Mouse (Mus musculus) T-helper 17 cell (primary cell): ENCODE measurements at regions not wholly inside any gene's neighbourhood (a gene's known extent, or its start where the extent isn't known, plus 50 kb on each side); places are given as distances from the start of the nearest gene placed in this dataset.

Experiments
- in situ Hi-C, 2 experiments: fragments of 300-600 bp; cut with MboI, MseI; formaldehyde crosslinking; loops; 1 replicate in 1 of 2; 2 replicates in 1 of 2; pipeline ENCODE4 v1.15.1; 2025; ENCODE audit warnings: high pct_unique_total_duplicates in 2 of 2

DNA sequence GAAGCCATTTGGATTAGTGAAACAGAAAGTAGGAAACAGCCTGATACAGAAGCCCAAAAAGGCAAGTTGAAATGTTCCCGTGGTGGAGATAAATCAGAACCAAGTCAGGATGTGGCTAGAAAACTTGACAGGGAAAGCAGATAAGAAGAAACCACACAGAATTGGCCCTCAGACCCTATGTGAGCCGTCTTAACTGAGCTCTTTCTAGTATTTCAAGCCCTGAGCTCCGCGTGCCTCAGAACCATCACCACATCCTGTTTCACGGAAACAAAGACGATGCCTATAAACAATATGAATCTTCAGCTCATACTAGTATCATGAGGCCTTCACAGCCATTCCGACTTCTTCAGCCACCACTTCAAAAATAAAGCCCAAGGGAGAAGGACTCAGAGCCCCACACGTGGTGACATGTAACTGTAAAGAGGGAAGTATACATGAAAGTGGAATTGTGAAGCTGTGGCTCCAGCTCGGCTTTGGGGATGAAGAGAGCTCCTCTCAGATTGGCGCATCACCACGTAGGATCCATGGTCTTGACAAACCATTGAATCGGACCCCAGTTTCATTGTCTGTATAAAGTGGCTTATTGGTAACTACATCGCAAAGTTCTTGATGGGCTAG, 104.2 kb upstream of the 2610301B20Rik start:
- in situ Hi-C loops, result no loop called here

DNA sequence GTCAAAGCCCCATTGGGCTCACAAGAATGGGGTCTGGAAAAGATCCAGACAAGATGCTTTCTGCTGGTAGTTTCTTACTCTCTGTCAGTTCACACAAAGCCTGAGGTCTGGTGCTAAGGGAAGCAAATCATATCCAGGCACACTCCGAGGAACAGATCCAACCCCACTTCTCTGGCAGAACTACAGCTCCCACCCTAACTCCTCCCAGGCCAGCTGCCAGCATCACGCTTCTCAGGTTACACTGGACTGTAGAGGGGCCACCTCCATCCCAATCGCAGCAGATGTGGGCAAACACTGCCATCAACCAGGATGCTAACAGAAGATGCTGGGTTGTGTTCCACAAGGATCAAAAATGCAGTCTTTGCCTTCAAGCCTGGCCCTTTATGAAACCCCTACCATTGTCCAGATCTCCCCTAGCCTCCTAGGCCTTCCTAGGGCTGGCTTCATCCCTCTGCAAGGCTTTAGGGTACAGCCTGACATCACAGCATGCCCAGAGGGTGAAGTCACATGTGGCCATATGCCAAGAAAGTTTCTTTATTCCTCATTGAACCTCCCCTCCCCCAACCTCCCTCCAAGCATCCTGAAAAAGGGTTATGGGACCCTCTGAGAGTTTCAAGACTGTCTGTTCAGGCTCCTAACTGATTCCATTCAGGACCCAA, 99.6 kb upstream of the 2610301B20Rik start:
- in situ Hi-C loops, result no loop called here

DNA sequence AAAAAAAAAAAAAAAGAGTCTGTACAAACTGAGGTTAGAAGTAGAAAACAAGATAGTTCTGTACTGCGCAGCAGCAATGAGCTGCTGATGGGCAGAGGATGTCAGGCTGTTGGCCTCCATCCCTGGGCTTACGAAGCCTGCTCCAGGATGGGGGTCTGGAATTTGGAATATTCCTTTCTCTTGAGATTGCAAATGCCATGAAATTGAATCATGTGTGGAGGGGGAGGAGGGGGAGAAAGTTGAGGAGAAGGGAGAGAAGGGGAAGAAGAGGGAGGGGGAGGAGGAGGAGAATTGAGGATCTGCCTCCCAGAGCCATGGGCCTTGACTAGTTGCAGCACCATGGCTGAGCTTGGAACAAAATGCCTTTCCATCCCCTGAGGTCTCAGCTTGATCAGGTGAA, 87.6 kb upstream of the 2610301B20Rik start:
- in situ Hi-C loops, result no loop called here

DNA sequence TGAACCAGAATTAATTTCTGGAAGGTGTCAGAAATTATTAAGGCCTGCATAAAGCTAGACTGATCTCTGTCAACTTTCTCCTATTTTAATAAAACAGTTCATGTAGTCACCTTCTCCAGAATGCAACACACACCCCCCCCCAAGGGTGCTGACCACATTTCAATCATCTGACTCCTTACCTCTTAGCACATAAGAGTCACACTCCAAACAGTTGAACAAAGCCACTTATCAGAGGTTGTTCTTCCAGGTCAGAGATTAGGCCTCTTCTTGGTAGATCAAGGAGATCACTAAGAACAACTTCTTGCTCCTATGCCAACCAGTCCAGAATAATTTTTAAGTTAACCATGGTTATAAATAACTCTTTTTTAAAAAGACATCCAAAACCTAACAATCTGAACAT, 86.0 kb upstream of the 2610301B20Rik start:
- in situ Hi-C loops, result no loop called here

DNA sequence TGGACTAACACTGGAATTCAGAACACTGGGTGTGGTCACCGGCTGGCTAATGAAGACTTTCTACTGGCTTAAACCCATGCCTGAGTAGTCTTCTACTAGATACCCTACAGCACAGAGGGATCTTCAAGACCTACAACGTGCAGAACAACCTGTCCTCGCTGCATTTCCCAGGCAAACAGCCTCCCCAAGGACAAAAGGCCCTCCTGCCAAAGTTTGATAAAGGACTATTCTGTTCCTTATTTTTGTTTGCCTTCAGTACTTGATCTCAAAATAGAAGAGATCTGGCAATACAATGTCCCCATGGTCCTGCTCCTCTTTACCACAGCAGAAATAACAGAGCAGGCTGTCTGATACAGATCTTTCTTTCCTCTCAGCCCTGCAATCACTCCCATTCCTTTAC, 85.2 kb upstream of the 2610301B20Rik start:
- in situ Hi-C loops, result no loop called here

GRCm38 (mm10) chr4:10792628-10793027, 81.7 kb upstream of the 2610301B20Rik start:
- in situ Hi-C loops, result no loop called here

DNA sequence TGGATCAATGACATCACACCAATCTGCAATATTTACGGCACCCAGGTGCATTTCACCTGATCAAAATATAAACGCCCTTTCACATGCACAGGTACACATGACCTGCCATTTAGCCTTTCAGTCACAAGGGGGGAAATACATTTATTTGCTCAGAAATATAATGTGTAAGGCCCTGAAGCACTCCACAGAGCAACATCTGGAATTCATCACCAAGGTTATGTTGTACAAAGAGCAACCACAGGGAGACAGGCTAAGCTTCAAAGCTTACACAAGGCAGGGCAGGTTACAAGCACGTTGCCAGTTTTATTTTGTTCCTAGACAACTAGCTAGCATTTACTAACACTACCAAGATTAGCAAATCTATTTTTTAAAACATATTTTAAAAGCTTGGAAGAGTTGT, 79.8 kb upstream of the 2610301B20Rik start:
- in situ Hi-C loops, result no loop called here

GRCm38 (mm10) chr4:10800780-10801553, 73.3 kb upstream of the 2610301B20Rik start:
- in situ Hi-C loops, result no loop called here

DNA sequence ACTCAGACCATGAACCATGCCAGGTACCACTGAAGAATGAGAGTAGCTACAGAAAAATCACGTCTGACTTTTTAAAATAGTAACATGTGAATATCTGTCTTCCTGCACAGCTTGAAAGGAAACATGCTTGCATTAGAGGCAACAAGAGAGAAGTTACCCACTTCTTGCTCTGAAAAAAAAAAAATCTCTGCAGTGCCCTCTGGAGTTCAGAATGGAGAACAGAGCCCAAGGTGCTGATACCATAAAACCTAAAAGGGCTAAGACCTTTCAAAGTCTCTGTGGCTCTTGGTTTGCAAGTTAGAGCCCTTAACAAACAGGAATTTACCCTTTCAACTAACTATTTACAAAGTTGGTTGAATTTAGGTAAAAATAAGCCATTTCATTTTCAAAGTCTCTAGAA, 69.6 kb upstream of the 2610301B20Rik start:
- in situ Hi-C loops, result no loop called here

DNA sequence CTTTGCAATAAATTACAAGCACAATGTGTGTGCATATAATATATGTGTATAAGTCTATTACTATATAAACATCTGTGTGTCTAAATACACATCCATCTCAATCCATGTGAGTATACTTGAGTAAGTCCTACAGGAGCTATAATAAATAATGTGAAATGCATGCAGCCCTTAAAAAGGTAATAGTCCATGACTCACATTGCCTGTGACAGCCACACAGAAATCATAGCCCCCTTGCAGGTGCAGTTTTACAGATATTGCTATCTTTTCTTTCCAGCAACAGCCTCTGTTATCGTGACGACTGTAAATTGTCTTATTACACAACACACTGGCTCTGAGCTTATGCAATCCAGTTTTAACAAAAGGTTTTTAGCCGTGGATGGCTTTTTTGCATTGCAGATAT, 67.0 kb upstream of the 2610301B20Rik start:
- in situ Hi-C loops, result no loop called here

GRCm38 (mm10) chr4:10812931-10813330, 61.4 kb upstream of the 2610301B20Rik start:
- in situ Hi-C loops, result no loop called here
